Mouse (Mus musculus) urinary bladder, postnatal 25 days (tissue): ENCODE data around the gene Ptprh.

Experiments used
- DNase-seq: peaks from one replicate; pipeline ENCODE4 v3.0.0; 2022; ENCODE audit warnings: low spot score

Ptprh gene

GRCm38 (mm10) chr7:4603873-4604272, at the start of gene Ptprh:
Ptprh (minus strand) TSS chr7:4604041.
- no peak for DNase-seq

- no peak for DNase-seq
Observed at GRCm38 (mm10) chr7:4653351-4653750, 49.5 kb upstream of the Ptprh start.

GRCm38 (mm10) chr7:4652726-4653125, 48.9 kb upstream of the Ptprh start:
- DNase-seq, result no peak

- no peak for DNase-seq
Observed at GRCm38 (mm10) chr7:4651581-4651980, 47.7 kb upstream of the Ptprh start.

GRCm38 (mm10) chr7:4647992-4648391, 44.2 kb upstream of the Ptprh start:
- no peak for DNase-seq

GRCm38 (mm10) chr7:4647291-4647690, 43.5 kb upstream of the Ptprh start:
- no peak for DNase-seq

- no peak for DNase-seq
Observed at GRCm38 (mm10) chr7:4646806-4647205, 43.0 kb upstream of the Ptprh start.

- DNase-seq, result no peak
Observed at GRCm38 (mm10) chr7:4643225-4643624, 39.4 kb upstream of the Ptprh start.

GRCm38 (mm10) chr7:4641956-4642355, 38.1 kb upstream of the Ptprh start:
- DNase-seq, result no peak

- DNase-seq, result no peak
Observed at GRCm38 (mm10) chr7:4641155-4641554, 37.3 kb upstream of the Ptprh start.

- DNase-seq, result no peak
Observed at GRCm38 (mm10) chr7:4636179-4636578, 32.3 kb upstream of the Ptprh start.

GRCm38 (mm10) chr7:4631031-4631430, 27.2 kb upstream of the Ptprh start, which contains the start of gene Tmem86b:
Tmem86b (minus strand) TSS chr7:4631422.
- DNase-seq, result no peak

GRCm38 (mm10) chr7:4630198-4630597, 26.4 kb upstream of the Ptprh start:
- no peak for DNase-seq

GRCm38 (mm10) chr7:4629586-4629985, 25.7 kb upstream of the Ptprh start:
- DNase-seq, result no peak

- DNase-seq, result no peak
Observed at GRCm38 (mm10) chr7:4625928-4626327, 22.1 kb upstream of the Ptprh start.

- no peak for DNase-seq
Observed at GRCm38 (mm10) chr7:4624343-4624742, 20.5 kb upstream of the Ptprh start.

GRCm38 (mm10) chr7:4623544-4624189, 19.8 kb upstream of the Ptprh start:
- DNase-seq, result no peak

GRCm38 (mm10) chr7:4619979-4620378, 16.1 kb upstream of the Ptprh start:
- DNase-seq, result peak; percentile 19

- DNase-seq, result no peak
Observed at GRCm38 (mm10) chr7:4613740-4614403, 10.0 kb upstream of the Ptprh start.

- no peak for DNase-seq
Observed at GRCm38 (mm10) chr7:4612956-4613355, 9.1 kb upstream of the Ptprh start.

- DNase-seq, result no peak
Observed at GRCm38 (mm10) chr7:4612386-4612785, 8.5 kb upstream of the Ptprh start.

GRCm38 (mm10) chr7:4611921-4612341, 8.1 kb upstream of the Ptprh start:
- no peak for DNase-seq

GRCm38 (mm10) chr7:4611511-4611910, 7.7 kb upstream of the Ptprh start:
- no peak for DNase-seq

GRCm38 (mm10) chr7:4608002-4608401, 4.2 kb upstream of the Ptprh start:
- DNase-seq, result no peak
